Mouse (Mus musculus): ENCODE data around the gene Meis1. TPM values are rescaled to one million over a fixed set of nuclear protein-coding genes. Genes with fewer than 3 reads are reported as not detected.

Gene Meis1
- polyA plus RNA-seq, 1 experiment from 2014 or later, result 28.6 TPM

- H3K9ac ChIP-seq, result no peak overlapping the region
- H3K4me2 ChIP-seq, result no peak overlapping the region
- no peaks in the 10 kb centered on the region for H3K9me3 ChIP-seq (replicated peaks)
- H3K4me3 ChIP-seq, result no peak overlapping the region
- WGBS, result 31% methylated on average over 5 of the region's 5 CpGs
- H3K36me3 ChIP-seq (ENCODE audit: poor library complexity, severe bottlenecking), result peaks cover 2% of the 10 kb centered on the region; the same call in 1 of the 2 replicates
- ATAC-seq, result no peak
- peaks cover 21% of the 10 kb centered on the region for H3K4me1 ChIP-seq
- H3K27ac ChIP-seq, result no peak overlapping the region
- H3K27me3 ChIP-seq, result no peaks in the 10 kb centered on the region
Measured at GRCm38 (mm10) chr11:18980615-18981014, 38.2 kb downstream of the Meis1 start.

- Histone ChIP-seq H3K36me3 (ENCODE audit: poor library complexity, severe bottlenecking) (0 out of 2 replicates have a peak, but pooled peaks cover 3% of the 10 kb centered on the region), H3K4me2 (no peak overlapping the region), H3K4me3 (no peak overlapping the region), H3K9me3 (replicated peaks) (no peaks in the 10 kb centered on the region), H3K4me1 (peaks cover 5% of the 10 kb centered on the region; the same call in 1 of the 2 replicates), H3K27ac (no peak overlapping the region), H3K27me3 (no peaks in the 10 kb centered on the region), H3K9ac (no peak overlapping the region)
- no peak for ATAC-seq
- WGBS, result 83% methylated on average over 1 of the region's 1 CpGs
Measured at GRCm38 (mm10) chr11:18975087-18975486, 43.7 kb downstream of the Meis1 start.

- Histone ChIP-seq H3K27ac (no peak overlapping the region), H3K36me3 (ENCODE audit: poor library complexity, severe bottlenecking) (0 out of 2 replicates have a peak, but pooled peaks cover 3% of the 10 kb centered on the region), H3K9me3 (replicated peaks) (no peaks in the 10 kb centered on the region), H3K27me3 (no peaks in the 10 kb centered on the region), H3K4me1 (peaks cover 5% of the 10 kb centered on the region; the same call in 1 of the 2 replicates), H3K4me3 (no peak overlapping the region), H3K9ac (no peak overlapping the region), H3K4me2 (no peak overlapping the region)
- whole genome bisulfite sequencing, result 40% methylated on average over 3 of the region's 3 CpGs
- ATAC-seq, result no peak
Measured at GRCm38 (mm10) chr11:18973808-18974207, 45.0 kb downstream of the Meis1 start.

GRCm38 (mm10) chr11:18972968-18973367, 45.8 kb downstream of the Meis1 start:
- Histone ChIP-seq H3K4me2 (no peak overlapping the region), H3K27ac (no peak overlapping the region), H3K36me3 (ENCODE audit: poor library complexity, severe bottlenecking) (0 out of 2 replicates have a peak, but pooled peaks cover 3% of the 10 kb centered on the region), H3K9ac (no peak overlapping the region), H3K9me3 (replicated peaks) (no peaks in the 10 kb centered on the region), H3K27me3 (no peaks in the 10 kb centered on the region), H3K4me1 (peaks cover 5% of the 10 kb centered on the region; the same call in 1 of the 2 replicates), H3K4me3 (no peak overlapping the region)
- ATAC-seq, result no peak

- H3K9ac ChIP-seq, result no peak overlapping the region
- H3K4me3 ChIP-seq, result no peak overlapping the region
- H3K27me3 ChIP-seq, result no peaks in the 10 kb centered on the region
- H3K9me3 ChIP-seq (replicated peaks), result no peaks in the 10 kb centered on the region
- no peak overlapping the region for H3K4me2 ChIP-seq
- WGBS, result 35% methylated on average over 3 of the region's 3 CpGs
- no peak overlapping the region for H3K27ac ChIP-seq
- H3K4me1 ChIP-seq, result peaks cover 5% of the 10 kb centered on the region; the same call in 1 of the 2 replicates
- H3K36me3 ChIP-seq (ENCODE audit: poor library complexity, severe bottlenecking), result 0 out of 2 replicates have a peak, but pooled peaks cover 3% of the 10 kb centered on the region
- no peak for ATAC-seq
Measured at GRCm38 (mm10) chr11:18971551-18971950, 47.2 kb downstream of the Meis1 start.

GRCm38 (mm10) chr11:18969920-18970336, 48.9 kb downstream of the Meis1 start:
- 80% methylated on average over 2 of the region's 2 CpGs for WGBS
- Histone ChIP-seq H3K9me3 (replicated peaks) (no peaks in the 10 kb centered on the region), H3K9ac (no peak overlapping the region), H3K4me1 (peaks cover 7% of the 10 kb centered on the region; the same call in 1 of the 2 replicates), H3K36me3 (ENCODE audit: poor library complexity, severe bottlenecking) (0 out of 2 replicates have a peak, but pooled peaks cover 3% of the 10 kb centered on the region), H3K27ac (no peak overlapping the region), H3K27me3 (no peaks in the 10 kb centered on the region), H3K4me2 (no peak overlapping the region), H3K4me3 (no peak overlapping the region)
- no peak for ATAC-seq

GRCm38 (mm10) chr11:18964418-18964817, 54.4 kb downstream of the Meis1 start:
- Histone ChIP-seq H3K9me3 (replicated peaks) (no peaks in the 10 kb centered on the region), H3K36me3 (ENCODE audit: poor library complexity, severe bottlenecking) (no peaks in the 10 kb centered on the region), H3K27ac (no peak overlapping the region), H3K4me1 (peaks cover 8% of the 10 kb centered on the region; the same call in 1 of the 2 replicates), H3K4me2 (no peak overlapping the region), H3K4me3 (no peak overlapping the region), H3K27me3 (no peaks in the 10 kb centered on the region), H3K9ac (no peak overlapping the region)
- WGBS, result 81% methylated on average over 5 of the region's 5 CpGs
- no peak for ATAC-seq

GRCm38 (mm10) chr11:18963202-18964136, 55.3 kb downstream of the Meis1 start:
- ATAC-seq, result no peak
- H3K27me3 ChIP-seq, result no peaks in the 10 kb centered on the region
- whole genome bisulfite sequencing, result 61% methylated on average over 15 of the region's 15 CpGs
- no peak overlapping the region for H3K4me3 ChIP-seq
- no peak overlapping the region for H3K27ac ChIP-seq
- no peak overlapping the region for H3K4me2 ChIP-seq
- H3K36me3 ChIP-seq (ENCODE audit: poor library complexity, severe bottlenecking), result no peaks in the 10 kb centered on the region
- H3K4me1 ChIP-seq, result peaks cover 8% of the 10 kb centered on the region; the same call in 1 of the 2 replicates
- no peaks in the 10 kb centered on the region for H3K9me3 ChIP-seq (replicated peaks)
- no peak overlapping the region for H3K9ac ChIP-seq

- no peaks in the 10 kb centered on the region for H3K9me3 ChIP-seq (replicated peaks)
- no peaks in the 10 kb centered on the region for H3K27me3 ChIP-seq
- ATAC-seq, result no peak
- no peak overlapping the region for H3K27ac ChIP-seq
- H3K9ac ChIP-seq, result no peak overlapping the region
- peaks cover 22% of the 10 kb centered on the region for H3K4me1 ChIP-seq
- no peaks in the 10 kb centered on the region for H3K36me3 ChIP-seq (ENCODE audit: poor library complexity, severe bottlenecking)
- WGBS, result 96% methylated on average over 1 of the region's 1 CpGs
- no peak overlapping the region for H3K4me3 ChIP-seq
- H3K4me2 ChIP-seq, result no peak overlapping the region
Measured at GRCm38 (mm10) chr11:18959465-18959864, 59.3 kb downstream of the Meis1 start.

GRCm38 (mm10) chr11:18957805-18958770, 60.7 kb downstream of the Meis1 start:
- no peaks in the 10 kb centered on the region for H3K9me3 ChIP-seq (replicated peaks)
- peak overlapping the region; percentile 15; the same call in 1 of the 2 replicates for H3K4me2 ChIP-seq
- no peak overlapping the region for H3K27ac ChIP-seq
- peaks cover 27% of the 10 kb centered on the region for H3K4me1 ChIP-seq
- H3K27me3 ChIP-seq, result no peaks in the 10 kb centered on the region
- no peak overlapping the region for H3K9ac ChIP-seq
- no peaks in the 10 kb centered on the region for H3K36me3 ChIP-seq (ENCODE audit: poor library complexity, severe bottlenecking)
- WGBS, result 61% methylated on average over 12 of the region's 12 CpGs
- no peak overlapping the region for H3K4me3 ChIP-seq
- peak; percentile 52 for ATAC-seq

- no peak overlapping the region for H3K27ac ChIP-seq
- H3K4me1 ChIP-seq, result peaks cover 27% of the 10 kb centered on the region
- no peak overlapping the region for H3K9ac ChIP-seq
- no peaks in the 10 kb centered on the region for H3K9me3 ChIP-seq (replicated peaks)
- H3K27me3 ChIP-seq, result no peaks in the 10 kb centered on the region
- ATAC-seq, result no peak
- 41% methylated on average over 12 of the region's 12 CpGs for WGBS
- H3K4me2 ChIP-seq, result peak overlapping the region; percentile 15; the same call in 1 of the 2 replicates
- no peak overlapping the region for H3K4me3 ChIP-seq
- H3K36me3 ChIP-seq (ENCODE audit: poor library complexity, severe bottlenecking), result no peaks in the 10 kb centered on the region
Measured at GRCm38 (mm10) chr11:18957097-18957804, 61.5 kb downstream of the Meis1 start.

Data from forebrain, embryonic 13.5 days (tissue).